Mouse (Mus musculus): ENCODE results near the gene Nhlrc3.

Nhlrc3 gene

GRCm38 (mm10) chr3:53463046-53463764 lies at the start of gene Nhlrc3, which contains the start of gene Proser1:
Gene Nhlrc3, minus strand, starts transcription at chr3:53463332.
Gene Proser1, plus strand, starts transcription at chr3:53463666.
- DNase-seq (ENCODE audit: low spot score), result peak; percentile 98

- DNase-seq (ENCODE audit: low spot score), result no peak
Observed at GRCm38 (mm10) chr3:53502428-53502827, 39.3 kb upstream of the Nhlrc3 start.

- DNase-seq (ENCODE audit: low spot score), result no peak
Observed at GRCm38 (mm10) chr3:53498351-53498905, 35.3 kb upstream of the Nhlrc3 start.

GRCm38 (mm10) chr3:53488353-53488752 lies 25.2 kb upstream of the Nhlrc3 start, which contains the start of gene Stoml3:
Gene Stoml3, plus strand, starts transcription at chr3:53488653.
- DNase-seq (ENCODE audit: low spot score), result no peak

- no peak for DNase-seq (ENCODE audit: low spot score)
Observed at GRCm38 (mm10) chr3:53486996-53487576, 24.0 kb upstream of the Nhlrc3 start.

GRCm38 (mm10) chr3:53486561-53486960 lies 23.4 kb upstream of the Nhlrc3 start:
- no peak for DNase-seq (ENCODE audit: low spot score)

GRCm38 (mm10) chr3:53483414-53484059 lies 20.4 kb upstream of the Nhlrc3 start:
- DNase-seq (ENCODE audit: low spot score), result no peak

GRCm38 (mm10) chr3:53478419-53479046 lies 15.4 kb upstream of the Nhlrc3 start:
- no peak for DNase-seq (ENCODE audit: low spot score)

- DNase-seq (ENCODE audit: low spot score), result no peak
Observed at GRCm38 (mm10) chr3:53477468-53477867, 14.3 kb upstream of the Nhlrc3 start.

GRCm38 (mm10) chr3:53475889-53476288 lies 12.8 kb upstream of the Nhlrc3 start:
- DNase-seq (ENCODE audit: low spot score), result peak; percentile 43

GRCm38 (mm10) chr3:53474179-53474578 lies 11.0 kb upstream of the Nhlrc3 start:
- no peak for DNase-seq (ENCODE audit: low spot score)

GRCm38 (mm10) chr3:53472061-53472460 lies 8.9 kb upstream of the Nhlrc3 start:
- no peak for DNase-seq (ENCODE audit: low spot score)

- no peak for DNase-seq (ENCODE audit: low spot score)
Observed at GRCm38 (mm10) chr3:53469650-53470049, 6.5 kb upstream of the Nhlrc3 start.

GRCm38 (mm10) chr3:53467356-53467755 lies 4.2 kb upstream of the Nhlrc3 start:
- no peak for DNase-seq (ENCODE audit: low spot score)

GRCm38 (mm10) chr3:53466481-53466880 lies 3.3 kb upstream of the Nhlrc3 start:
- DNase-seq (ENCODE audit: low spot score), result peak; percentile 61

- DNase-seq (ENCODE audit: low spot score), result no peak
Observed at GRCm38 (mm10) chr3:53465330-53465729, 2.2 kb upstream of the Nhlrc3 start.

GRCm38 (mm10) chr3:53464146-53464698 lies 1.1 kb upstream of the Nhlrc3 start:
- no peak for DNase-seq (ENCODE audit: low spot score)

GRCm38 (mm10) chr3:53463765-53464114 lies 608 bp upstream of the Nhlrc3 start:
- DNase-seq (ENCODE audit: low spot score), result no peak

- DNase-seq (ENCODE audit: low spot score), result no peak
Observed at GRCm38 (mm10) chr3:53462701-53463045, 459 bp downstream of the Nhlrc3 start.

- no peak for DNase-seq (ENCODE audit: low spot score)
Observed at GRCm38 (mm10) chr3:53460106-53460505, 3.0 kb downstream of the Nhlrc3 start.

- no peak for DNase-seq (ENCODE audit: low spot score)
Observed at GRCm38 (mm10) chr3:53457750-53458149, 5.4 kb downstream of the Nhlrc3 start.

GRCm38 (mm10) chr3:53454984-53455383 lies 8.1 kb downstream of the Nhlrc3 start:
- no peak for DNase-seq (ENCODE audit: low spot score)

Measured in MN1 (cell line).